Mouse (Mus musculus): ENCODE results near the gene Bbs7.
"Not testable (repeated sequence)": the region's sequence is repeated elsewhere in the genome, so short reads cannot be mapped to it uniquely, and the experiment has no call there.

Gene Bbs7

DNA sequence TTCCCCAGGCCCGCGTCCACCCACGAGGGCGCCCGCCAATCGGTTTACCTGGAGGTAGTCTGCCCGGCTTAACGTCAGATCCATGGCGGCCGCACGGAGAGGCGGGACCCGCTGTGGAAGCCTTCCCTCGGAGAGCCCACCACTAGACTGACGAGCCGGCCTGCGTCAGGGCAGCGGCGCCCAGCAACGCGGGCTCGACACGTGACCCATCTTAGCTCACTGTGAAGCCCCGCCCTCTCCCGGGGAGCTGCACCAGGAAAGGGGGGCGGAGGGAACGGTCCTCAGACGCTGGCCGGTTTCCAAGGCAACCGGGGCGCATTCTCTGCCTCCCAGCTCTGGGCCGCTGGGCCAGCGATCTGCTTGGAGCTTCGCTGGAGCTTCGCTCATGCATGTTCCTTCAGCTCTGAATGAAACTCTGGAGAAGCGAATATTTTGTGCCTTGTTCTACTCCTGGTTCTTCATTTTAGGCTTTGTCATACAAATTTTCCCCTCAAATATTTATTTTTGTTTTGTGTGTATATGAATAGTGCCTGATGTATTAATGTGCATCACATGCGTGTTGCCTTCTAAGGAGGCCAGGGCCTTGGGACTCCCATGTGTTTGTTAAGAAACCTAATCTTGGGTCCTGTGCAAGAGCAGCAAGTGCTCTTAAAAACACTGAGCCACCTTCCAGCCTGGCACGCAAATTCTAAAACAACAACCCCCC, at the start of gene Bbs7:
Bbs7 (minus strand) TSS at position 276 of the 706 bp plus-strand sequence.
- DNase-seq (ENCODE audit: low spot score in 2 of 2), result peak; percentile 93 to 95

DNA sequence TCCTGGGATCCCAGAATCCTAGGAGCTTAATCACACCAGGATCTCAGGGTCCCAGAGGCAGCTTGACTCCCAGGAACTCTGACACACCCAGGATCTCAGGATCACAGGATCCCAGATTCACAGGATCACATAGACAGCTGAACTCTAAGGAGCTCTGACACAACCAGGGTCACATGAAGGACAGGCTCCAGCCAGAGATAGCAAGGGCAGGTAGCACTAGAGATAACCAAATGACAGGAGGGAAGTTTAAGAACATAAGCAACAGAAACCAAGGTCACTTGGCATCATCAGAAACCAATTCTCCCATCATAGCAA, 31.9 kb upstream of the Bbs7 start:
- not testable (repeated sequence) for DNase-seq (ENCODE audit: low spot score in 2 of 2)

DNA sequence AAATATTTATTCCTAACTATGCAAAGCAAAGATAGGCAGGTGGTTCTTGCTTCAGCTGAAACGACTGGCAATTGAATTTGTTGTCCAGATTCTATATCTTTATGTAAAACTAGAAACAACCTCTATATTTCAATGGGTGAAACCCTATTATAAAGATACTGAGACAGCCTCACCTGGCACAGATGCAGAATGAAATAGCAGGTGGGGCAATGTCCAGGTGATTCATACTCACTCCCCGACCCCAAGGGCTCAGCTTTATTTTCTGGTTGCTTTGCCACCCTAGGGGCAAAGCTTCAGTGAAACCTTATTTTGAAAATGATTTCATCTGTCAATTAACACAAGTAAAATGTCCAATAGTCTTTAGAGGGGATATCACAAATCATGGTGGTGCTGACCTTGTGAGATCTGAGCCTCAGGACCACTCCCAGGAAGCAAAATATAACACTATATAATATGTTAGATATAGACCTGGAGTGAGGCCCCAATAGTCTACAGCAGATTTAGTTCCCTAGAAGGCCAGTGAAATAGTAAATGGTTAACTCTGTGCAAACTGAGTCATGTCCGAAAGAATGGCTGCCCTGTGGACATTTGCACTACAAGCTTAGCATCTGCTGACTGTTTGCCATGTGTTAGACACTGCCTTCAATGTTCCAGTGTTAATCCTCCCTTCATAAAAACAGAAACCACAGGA, 31.4 kb upstream of the Bbs7 start:
- DNase-seq (ENCODE audit: low spot score in 2 of 2), result no peak

DNA sequence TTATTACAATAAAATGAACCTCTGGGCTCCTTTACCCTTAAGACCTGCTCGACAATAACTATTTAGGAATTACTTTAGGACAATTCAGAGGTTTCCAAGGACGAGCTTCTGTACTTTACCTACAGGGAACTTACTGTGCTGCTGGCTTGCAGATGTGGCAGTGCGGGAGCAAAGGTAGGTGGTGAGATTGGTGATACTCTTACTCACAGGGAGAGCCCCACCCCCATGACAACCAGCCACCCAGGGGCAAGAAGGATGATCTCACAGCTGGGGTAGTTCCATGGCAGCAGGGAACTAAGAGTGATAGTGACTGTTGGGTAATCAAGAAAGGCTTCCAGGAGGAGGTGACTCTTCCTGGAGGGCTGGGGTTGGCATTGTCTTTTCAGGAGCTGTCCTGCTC, 30.1 kb upstream of the Bbs7 start:
- DNase-seq (ENCODE audit: low spot score in 2 of 2), result peak in 1 of 2 experiments; percentile 3

GRCm38 (mm10) chr3:36642736-36643135, 29.5 kb upstream of the Bbs7 start:
- DNase-seq (ENCODE audit: low spot score in 2 of 2), result peak; percentile 49 to 68

- no peak for DNase-seq (ENCODE audit: low spot score in 2 of 2)
Measured at GRCm38 (mm10) chr3:36640787-36641186, 27.5 kb upstream of the Bbs7 start.

GRCm38 (mm10) chr3:36635449-36635848, 22.2 kb upstream of the Bbs7 start:
- peak; percentile 40 to 71 for DNase-seq (ENCODE audit: low spot score in 2 of 2)

- DNase-seq (ENCODE audit: low spot score in 2 of 2), result no peak
Measured at GRCm38 (mm10) chr3:36626803-36627202, 13.5 kb upstream of the Bbs7 start.

DNA sequence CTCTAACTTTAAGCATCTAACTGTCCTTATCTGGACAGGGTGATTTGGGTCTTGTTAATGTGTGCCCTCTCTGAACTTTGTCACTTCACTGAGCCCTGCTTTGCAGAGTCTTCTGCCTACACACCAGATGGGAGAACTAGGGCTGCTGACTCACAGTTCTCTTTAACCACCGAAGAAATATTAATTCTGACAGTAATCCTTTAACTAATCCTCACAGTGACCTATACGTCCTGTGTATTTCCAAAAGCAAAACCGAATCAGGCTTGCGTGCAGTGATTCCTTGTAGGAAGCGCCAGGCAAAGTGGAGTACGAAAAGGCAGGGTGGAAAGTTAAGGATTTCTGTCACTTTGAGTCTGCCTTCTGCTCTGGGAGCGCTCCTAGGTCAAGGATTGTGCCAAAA, 4.9 kb upstream of the Bbs7 start:
- no peak for DNase-seq (ENCODE audit: low spot score in 2 of 2)

DNA sequence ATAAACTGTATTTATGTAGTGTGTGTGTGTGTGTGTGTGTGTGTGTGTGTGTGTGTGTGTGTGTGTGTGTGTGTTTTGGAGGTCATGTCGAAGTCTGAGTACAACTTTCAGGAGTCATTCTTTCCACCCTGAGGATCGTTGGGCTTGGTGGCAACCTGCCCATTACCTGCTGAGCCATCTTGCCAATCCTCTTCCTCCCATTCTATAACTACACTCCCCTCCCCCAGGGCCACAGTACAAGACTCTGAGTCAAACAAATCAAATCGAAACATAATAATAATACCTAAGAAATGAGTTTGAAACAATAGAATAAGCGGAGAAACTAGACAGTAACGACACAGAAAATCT, 605 bp upstream of the Bbs7 start:
- no peak for DNase-seq (ENCODE audit: low spot score in 2 of 2)

- peak in 1 of 2 experiments; percentile 14 for DNase-seq (ENCODE audit: low spot score in 2 of 2)
Measured at GRCm38 (mm10) chr3:36612687-36613086, 590 bp downstream of the Bbs7 start.

DNA sequence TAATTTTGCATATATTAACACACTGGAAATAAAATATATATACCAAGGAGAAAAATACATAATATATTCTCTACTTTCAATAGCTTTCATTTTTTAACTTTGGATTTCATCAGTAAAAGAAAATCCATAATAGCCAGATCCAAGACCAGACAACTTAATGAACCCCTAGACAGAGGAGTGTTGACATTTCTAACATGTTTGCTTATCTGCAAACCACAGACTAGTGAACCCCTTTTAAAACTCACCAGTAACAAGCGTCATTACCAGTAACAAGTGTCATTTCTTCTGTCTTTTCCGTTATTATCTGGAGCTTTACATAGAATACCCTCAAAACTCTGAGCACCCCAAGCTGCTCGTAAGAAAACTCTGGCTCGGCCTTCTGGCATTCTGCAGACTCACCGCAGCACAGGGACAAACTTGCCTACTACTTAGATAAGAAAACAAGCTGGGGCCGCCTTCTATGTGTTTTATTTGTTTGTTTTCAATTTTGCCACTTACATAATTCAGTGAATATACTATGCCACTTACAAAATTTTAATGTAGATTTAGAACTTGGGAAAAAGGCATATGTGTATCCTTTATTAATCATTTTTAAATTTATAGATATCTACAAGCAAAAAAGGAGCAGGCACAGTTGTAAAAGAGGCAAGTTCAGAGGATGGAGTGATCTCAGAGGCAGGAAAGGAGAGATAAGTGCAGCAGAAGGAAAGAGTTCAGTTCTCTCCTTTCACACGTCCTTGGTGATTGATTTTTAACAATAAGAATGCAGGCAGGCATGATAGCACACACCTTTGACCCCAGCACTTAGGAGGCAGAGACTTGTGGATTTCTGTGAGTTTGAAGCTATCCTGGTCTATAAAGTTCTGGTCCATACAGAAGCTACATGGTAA, 7.1 kb downstream of the Bbs7 start:
- no peak for DNase-seq (ENCODE audit: low spot score in 2 of 2)

GRCm38 (mm10) chr3:36599773-36600172, 13.5 kb downstream of the Bbs7 start:
- DNase-seq (ENCODE audit: low spot score in 2 of 2), result not testable (repeated sequence)

GRCm38 (mm10) chr3:36598811-36599210, 14.5 kb downstream of the Bbs7 start:
- no peak for DNase-seq (ENCODE audit: low spot score in 2 of 2)

- peak; percentile 97 to 99 for DNase-seq (ENCODE audit: low spot score in 2 of 2)
Measured at GRCm38 (mm10) chr3:36571827-36572378, 41.4 kb downstream of the Bbs7 start, which contains the start of gene Ccna2. TSS of gene Ccna2 (minus strand) at chr3:36572150.

GRCm38 (mm10) chr3:36571361-36571826, 41.9 kb downstream of the Bbs7 start:
- DNase-seq (ENCODE audit: low spot score in 2 of 2), result no peak

- no peak for DNase-seq (ENCODE audit: low spot score in 2 of 2)
Measured at GRCm38 (mm10) chr3:36569836-36570235, 43.4 kb downstream of the Bbs7 start.

DNA sequence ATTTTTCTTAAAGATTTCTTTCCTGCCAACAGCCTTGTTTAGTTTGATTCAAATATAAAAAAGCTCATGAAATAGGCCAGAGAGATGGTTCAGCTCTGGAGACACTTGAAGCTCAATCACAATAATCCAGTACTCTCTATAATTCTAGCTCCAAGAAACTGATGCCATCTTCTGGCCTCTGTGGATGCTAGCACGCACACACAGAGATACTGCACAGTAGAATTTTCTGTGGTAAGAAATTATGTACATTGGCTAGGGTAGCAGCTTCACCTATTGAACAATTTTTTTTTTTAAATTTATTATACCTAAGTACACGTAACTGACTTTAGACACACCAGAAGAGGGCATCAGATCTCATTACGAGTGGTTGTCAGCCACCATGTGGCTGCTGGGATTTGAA, 49.6 kb downstream of the Bbs7 start:
- no peak for DNase-seq (ENCODE audit: low spot score in 2 of 2)

DNA sequence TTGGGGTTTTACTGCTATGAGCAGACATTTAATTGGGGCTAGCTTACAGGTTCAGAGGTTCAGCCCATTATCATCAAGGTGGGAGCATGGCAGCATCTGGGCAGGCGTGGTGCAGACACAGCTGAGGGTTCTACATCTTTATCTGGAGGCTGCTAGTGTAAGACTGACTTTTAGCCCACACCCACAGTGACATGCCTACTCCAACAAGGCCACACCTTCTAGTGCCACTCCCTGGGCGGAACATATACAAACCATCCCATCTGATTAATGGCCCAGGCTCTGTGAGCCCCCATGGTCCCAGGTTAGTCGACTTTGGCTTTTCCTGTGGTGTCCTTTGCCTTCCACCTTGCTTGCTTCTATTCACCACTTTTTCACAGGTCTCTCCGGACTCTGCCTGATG, 53.7 kb downstream of the Bbs7 start:
- no peak for DNase-seq (ENCODE audit: low spot score in 2 of 2)

DNA sequence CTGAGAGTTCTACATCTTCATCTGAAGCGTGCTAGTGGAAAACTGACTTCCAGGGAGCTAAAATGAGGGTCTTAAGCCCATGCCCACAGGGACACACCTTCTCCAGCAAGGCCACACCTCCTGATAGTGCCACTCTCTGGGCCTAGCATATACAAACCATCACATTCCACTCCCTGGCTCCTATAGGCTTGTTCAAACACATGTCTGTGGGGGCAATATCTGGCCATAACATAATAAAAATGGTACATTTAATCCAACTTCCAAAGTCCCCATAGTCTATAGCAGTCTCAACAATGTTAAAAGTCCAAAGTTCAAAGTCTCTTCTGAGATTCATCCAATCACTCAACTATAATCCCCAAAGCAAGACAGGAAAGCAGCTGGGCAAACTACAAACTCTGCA, 55.7 kb downstream of the Bbs7 start:
- no peak for DNase-seq (ENCODE audit: low spot score in 2 of 2)

- DNase-seq (ENCODE audit: low spot score in 2 of 2), result peak; percentile 98
Measured at GRCm38 (mm10) chr3:36552406-36553047, 60.8 kb downstream of the Bbs7 start, which contains the start of gene Exosc9. TSS of gene Exosc9 (plus strand) at chr3:36552606.

Data from frontal cortex, postnatal 36 days (tissue).